Mouse (Mus musculus) gastrocnemius, postnatal 36 days (tissue): ENCODE measurements around the gene Enoph1. TPM values are rescaled to one million over a fixed set of nuclear protein-coding genes. Genes with fewer than 3 reads are reported as not detected.
A peak's percentile ranks its signal among the peaks of the same experiment; 100 is the strongest.

Source experiments
- DNase-seq, 2 experiments: peaks; one replicate each; pipeline ENCODE4 v3.0.0; 2022
- intact Hi-C: fragments of 180-260 bp; cut with DNase I; formaldehyde crosslinking; loops from one replicate; pipeline ENCODE4 v1.15.1; 2025
- total RNA-seq, 2 experiments: library from RNA; stranded (reverse); gene quantifications; 2 replicates each; pipeline ENCODE4 v1.2.3; 2021

Enoph1 gene
- total RNA-seq, 2 experiments from 2014 or later: 5.9 to 7.0 TPM

DNA sequence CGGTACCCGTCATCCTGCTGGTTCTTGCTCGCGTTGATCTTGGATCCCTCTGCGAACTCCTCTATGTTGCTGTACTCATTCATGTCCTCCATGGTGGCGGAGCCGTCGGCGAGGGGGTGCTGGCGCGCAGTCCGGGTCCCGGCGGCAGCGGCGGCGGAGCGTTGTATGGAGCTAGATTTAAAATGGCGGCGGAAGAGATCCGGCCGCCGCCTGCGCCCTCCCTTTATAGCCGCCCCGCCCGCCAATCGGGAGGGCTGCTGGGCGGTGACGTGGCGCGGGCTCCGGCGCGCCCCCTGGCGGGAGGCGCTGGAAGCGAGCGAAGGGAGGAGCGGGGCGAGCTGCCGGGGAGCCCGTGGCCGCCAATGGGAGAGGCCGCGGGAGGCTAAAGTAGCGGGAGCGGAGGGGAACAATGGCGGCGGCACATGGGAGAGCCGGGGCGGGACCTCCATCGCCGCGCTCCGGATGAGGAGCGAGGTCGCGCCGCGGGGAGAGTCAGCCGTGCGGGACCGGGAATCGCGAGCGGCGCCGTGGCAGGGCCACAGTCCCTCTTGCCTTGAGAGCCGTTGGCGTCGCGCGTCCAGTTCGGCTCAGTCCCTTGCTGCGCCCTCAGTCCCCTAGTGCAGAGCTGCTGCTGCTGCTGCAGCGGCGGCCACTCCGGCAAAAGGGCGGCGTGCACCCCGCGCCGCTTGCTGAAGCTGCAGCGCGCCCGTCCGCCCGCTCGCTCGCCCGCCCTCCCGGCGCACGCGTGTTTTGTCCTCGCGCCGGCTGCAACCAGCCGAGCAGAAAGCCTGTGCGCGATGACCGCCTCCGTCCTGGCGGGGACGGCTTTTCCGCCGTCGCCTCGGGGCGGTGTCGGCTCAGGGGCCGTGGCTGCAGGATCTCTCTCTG lies 827 bp upstream of the Enoph1 start:
- DNase-seq: peak; percentile 96 to 98
- intact Hi-C loops: loop anchor here (2.0 kb wide), 1 partner anchor 60 kb away; the partner anchor contains the start of genes 4930524J08Rik and Hnrnpd

GRCm38 (mm10) chr5:100040281-100040784 lies 548 bp downstream of the Enoph1 start:
- intact Hi-C loops: no loop called here

DNA sequence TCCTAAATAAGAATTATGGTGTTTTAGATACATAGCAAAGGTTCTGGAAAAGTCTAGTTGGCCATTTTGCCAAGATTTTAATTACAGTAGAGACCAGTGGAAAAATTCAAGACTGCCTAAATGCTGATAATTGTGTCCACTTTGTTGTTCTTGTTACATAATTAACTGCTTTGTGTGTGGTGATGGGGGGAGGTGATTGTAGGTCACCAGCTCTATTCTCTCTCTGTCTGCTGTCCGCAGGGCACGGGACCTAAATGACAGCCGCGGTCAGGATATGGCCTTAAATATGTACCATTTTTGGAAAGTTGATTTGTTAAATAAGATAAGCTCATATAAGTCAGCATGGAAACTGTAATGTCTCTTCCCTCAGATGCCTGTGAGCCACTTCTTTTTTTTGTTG lies 1.5 kb downstream of the Enoph1 start:
- intact Hi-C loops: no loop called here
- no peak for DNase-seq

More at GRCm38 (mm10) chr5:100040281-100040784, 548 bp downstream of the Enoph1 start:
- no peak for DNase-seq

- no peak for DNase-seq
- intact Hi-C loops: no loop called here
Measured at GRCm38 (mm10) chr5:100042467-100042866, 2.7 kb downstream of the Enoph1 start.

- no peak for DNase-seq
- intact Hi-C loops: no loop called here
Measured at GRCm38 (mm10) chr5:100043361-100043760, 3.6 kb downstream of the Enoph1 start.

- no peak for DNase-seq
- intact Hi-C loops: no loop called here
Measured at GRCm38 (mm10) chr5:100044030-100044429, 4.2 kb downstream of the Enoph1 start.

GRCm38 (mm10) chr5:100044621-100045020 lies 4.8 kb downstream of the Enoph1 start:
- no peak for DNase-seq
- intact Hi-C loops: no loop called here

DNA sequence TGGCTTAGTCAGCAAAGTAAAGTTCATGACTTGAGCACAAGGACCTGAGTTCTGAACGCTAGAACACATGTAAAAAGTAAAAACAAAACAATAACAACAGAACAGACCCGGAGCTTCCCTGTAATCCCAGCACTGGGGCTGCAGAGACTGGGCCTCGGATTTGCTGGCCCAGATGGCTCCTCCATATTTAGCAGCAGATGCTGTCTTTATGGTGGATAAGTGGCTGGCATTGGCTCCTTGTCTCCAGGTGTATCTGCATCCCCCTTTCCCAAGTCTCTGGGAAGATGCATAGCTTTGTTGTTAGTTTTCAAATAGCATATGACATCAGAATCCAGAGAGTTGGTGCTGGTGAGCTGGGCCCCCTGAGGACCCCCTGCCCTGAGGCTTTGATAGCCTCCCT lies 6.3 kb downstream of the Enoph1 start:
- intact Hi-C loops: no loop called here

DNA sequence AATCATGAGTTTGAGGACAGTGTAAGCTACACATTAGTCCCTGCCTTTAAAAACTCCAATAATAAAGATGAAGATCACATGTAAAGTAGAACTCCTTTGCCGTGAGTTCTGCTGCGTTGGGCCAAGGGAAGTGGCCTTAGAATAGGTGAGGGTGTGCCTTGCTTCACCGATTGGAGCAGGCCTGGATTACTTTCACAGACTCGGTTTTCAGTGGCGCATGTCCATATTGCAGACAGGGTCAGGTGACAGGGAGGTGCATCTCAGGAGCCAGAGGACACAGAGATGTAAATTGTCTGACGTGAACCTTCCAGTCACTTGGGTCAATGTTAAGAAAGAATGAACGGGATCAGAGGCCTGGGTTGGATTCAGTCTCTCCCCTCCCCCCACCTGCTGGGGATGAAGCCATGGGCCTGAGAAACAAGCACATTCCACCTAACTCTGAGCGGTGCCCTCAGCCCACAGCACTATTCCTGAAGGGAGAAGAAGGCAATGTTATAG lies 7.4 kb downstream of the Enoph1 start:
- intact Hi-C loops: no loop called here

More for the DNA sequence above, 6.3 kb downstream of the Enoph1 start:
- DNase-seq: no peak

DNA sequence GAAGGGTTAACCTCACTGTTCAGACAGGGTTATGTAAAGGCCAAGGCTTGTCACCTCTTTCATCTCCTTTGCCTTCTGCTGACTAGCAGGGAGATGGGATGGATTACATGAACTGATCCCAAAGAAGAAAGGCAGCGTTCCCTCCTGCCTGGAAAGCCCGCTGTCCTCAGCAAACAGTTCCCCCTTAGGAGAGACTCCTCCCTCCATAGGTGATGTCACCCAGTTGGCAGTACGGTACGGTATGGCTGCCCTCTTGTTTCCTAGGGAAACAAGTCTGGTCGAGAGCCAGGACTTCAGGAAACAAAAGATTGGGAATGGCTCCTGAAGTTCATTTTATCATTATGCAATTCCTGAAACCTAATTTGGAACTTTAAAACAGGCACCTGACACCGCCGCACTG lies 8.1 kb downstream of the Enoph1 start:
- no peak for DNase-seq

More for the DNA sequence above, 7.4 kb downstream of the Enoph1 start:
- no peak for DNase-seq

GRCm38 (mm10) chr5:100049904-100050303 lies 10.1 kb downstream of the Enoph1 start:
- intact Hi-C loops: no loop called here
- no peak for DNase-seq

More for the DNA sequence above, 8.1 kb downstream of the Enoph1 start:
- intact Hi-C loops: no loop called here

GRCm38 (mm10) chr5:100052728-100053127 lies 12.9 kb downstream of the Enoph1 start:
- intact Hi-C loops: no loop called here
- no peak for DNase-seq

GRCm38 (mm10) chr5:100054807-100055547 lies 15.2 kb downstream of the Enoph1 start:
- no peak for DNase-seq
- intact Hi-C loops: no loop called here

DNA sequence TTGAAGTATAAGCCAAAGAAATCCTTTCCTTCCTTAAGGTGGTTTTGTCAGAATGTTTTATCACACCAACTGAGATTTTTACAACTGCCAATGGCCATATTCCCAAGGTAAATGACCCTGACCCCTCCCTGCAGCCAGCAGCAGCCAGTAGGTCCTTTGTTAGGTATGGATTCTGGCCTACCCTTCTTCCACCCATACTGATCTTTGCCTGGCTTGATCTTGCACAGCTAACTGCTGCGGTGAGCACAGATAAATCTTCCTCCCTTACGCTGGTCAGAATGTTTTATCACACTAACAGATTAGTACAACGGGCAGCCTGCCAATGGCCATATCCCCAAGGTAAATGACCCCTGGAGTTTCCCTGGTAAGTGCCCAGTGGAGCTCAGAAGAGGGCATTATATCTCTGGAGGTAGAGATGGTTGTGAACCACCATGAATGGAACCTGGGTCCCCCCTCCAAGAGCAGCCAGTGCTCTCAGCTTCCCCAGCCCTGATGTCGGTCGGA lies 16.1 kb downstream of the Enoph1 start:
- intact Hi-C loops: no loop called here
- DNase-seq: no peak

GRCm38 (mm10) chr5:100057461-100058209 lies 17.9 kb downstream of the Enoph1 start:
- intact Hi-C loops: no loop called here
- no peak for DNase-seq

- intact Hi-C loops: no loop called here
- DNase-seq: no peak
Measured at GRCm38 (mm10) chr5:100058729-100059128, 18.9 kb downstream of the Enoph1 start.

DNA sequence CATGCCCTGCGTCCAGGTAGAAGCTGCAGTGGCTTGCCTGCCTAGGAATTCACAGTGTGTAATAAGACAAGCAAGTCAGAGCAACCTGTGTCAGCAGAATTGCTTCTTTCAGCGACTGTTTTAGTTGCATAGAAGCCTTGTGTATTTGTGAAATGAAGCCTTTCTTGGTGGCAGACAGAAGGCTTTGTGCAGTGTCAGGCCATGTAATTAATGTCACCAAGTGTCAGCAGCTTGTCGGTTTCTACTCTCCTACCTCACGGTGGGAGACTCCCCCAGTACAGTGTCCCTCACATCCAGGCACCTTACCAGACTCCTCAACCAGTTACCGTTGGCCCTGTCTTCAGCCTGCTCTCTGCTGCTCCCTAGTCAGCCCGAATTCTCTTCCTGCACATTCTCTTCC lies 19.5 kb downstream of the Enoph1 start:
- no peak for DNase-seq
- intact Hi-C loops: no loop called here

- intact Hi-C loops: no loop called here
- no peak for DNase-seq
Measured at GRCm38 (mm10) chr5:100060876-100061275, 21.1 kb downstream of the Enoph1 start.

DNA sequence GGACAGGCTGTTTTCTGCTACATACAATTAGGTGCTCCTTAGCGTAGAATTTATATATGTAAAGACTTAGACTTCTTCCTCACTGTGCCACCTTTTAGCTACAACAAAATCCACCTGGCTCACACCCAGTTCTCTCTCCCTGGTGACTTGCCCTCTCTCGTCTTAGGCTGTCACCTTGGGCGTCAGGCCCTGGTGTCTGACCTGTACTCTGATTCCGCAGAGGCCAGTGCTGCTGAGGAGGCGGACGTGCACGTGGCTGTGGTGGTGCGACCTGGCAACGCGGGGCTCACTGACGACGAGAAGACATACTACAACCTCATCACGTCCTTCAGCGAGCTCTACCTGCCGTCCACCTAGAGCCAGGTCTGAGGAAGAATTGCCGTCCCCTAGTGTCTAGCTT lies 27.8 kb downstream of the Enoph1 start:
- intact Hi-C loops: no loop called here
- no peak for DNase-seq

DNA sequence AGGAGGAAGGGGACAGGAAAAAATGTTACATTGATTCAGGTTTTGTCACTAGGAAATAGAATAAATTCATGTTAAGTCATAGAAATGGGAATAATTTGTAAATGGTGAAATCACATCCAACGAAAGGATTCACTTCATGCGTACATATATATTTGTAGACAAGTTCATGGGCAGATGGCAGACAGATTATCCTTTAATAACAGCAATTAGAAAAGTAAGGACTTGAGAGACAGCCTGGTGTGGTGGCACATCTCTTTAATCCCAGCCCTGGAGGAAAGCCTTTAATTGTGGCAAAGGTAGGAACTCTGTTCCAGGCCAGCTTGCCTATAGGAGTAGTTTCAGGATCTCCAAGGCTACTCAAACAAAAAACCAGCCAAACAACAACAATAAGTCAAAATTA lies 29.7 kb downstream of the Enoph1 start:
- intact Hi-C loops: no loop called here

More for the DNA sequence above, 29.7 kb downstream of the Enoph1 start:
- DNase-seq: no peak
